Mouse (Mus musculus): ENCODE results near the gene Tbce. TPM values are rescaled to one million over a fixed set of nuclear protein-coding genes. Genes with fewer than 3 reads are reported as not detected.

Tbce gene
- polyA plus RNA-seq, 1 experiment from 2014 or later, result 25.6 TPM

GRCm38 (mm10) chr13:13968629-13969111 lies 70.8 kb downstream of the Tbce start:
- H3K9me3 ChIP-seq (replicated peaks; ENCODE audit: control insufficient read depth, low read length), result no peaks in the 10 kb centered on the region
- 39% methylated on average over 4 of the region's 4 CpGs for WGBS (ENCODE audit: insufficient replicate concordance)
- no peaks in the 10 kb centered on the region for H3K27me3 ChIP-seq (ENCODE audit: control insufficient read depth, insufficient read depth, low read depth, low read length)
- H3K36me3 ChIP-seq (ENCODE audit: control insufficient read depth, insufficient read depth), result peaks cover 9% of the 10 kb centered on the region
- peak overlapping the region; percentile 87 for H3K27ac ChIP-seq (ENCODE audit: low read length)
- H3K4me3 ChIP-seq (ENCODE audit: low read depth, low read length), result 0 out of 2 replicates have a peak overlapping the region, but pooled peaks have one; percentile 9
- peak; percentile 96 for ATAC-seq (ENCODE audit: low read depth)
- peaks cover 27% of the 10 kb centered on the region for H3K4me1 ChIP-seq (ENCODE audit: control insufficient read depth, low read depth, low read length)
- H3K9ac ChIP-seq (ENCODE audit: low read depth, low read length), result peak overlapping the region; percentile 42
- H3K4me2 ChIP-seq (ENCODE audit: low read depth, low read length), result peak overlapping the region; percentile 48

- no peaks in the 10 kb centered on the region for H3K27me3 ChIP-seq (ENCODE audit: control insufficient read depth, insufficient read depth, low read depth, low read length)
- peak overlapping the region; percentile 49; the same call in 1 of the 2 replicates for H3K27ac ChIP-seq (ENCODE audit: low read length)
- peaks cover 9% of the 10 kb centered on the region for H3K36me3 ChIP-seq (ENCODE audit: control insufficient read depth, insufficient read depth)
- peaks cover 27% of the 10 kb centered on the region for H3K4me1 ChIP-seq (ENCODE audit: control insufficient read depth, low read depth, low read length)
- 0 out of 2 replicates have a peak, but pooled peaks have one; percentile 22 for ATAC-seq (ENCODE audit: low read depth)
- no peak overlapping the region for H3K9ac ChIP-seq (ENCODE audit: low read depth, low read length)
- no peak overlapping the region for H3K4me2 ChIP-seq (ENCODE audit: low read depth, low read length)
- H3K9me3 ChIP-seq (replicated peaks; ENCODE audit: control insufficient read depth, low read length), result no peaks in the 10 kb centered on the region
- no peak overlapping the region for H3K4me3 ChIP-seq (ENCODE audit: low read depth, low read length)
- 19% methylated on average over 4 of the region's 4 CpGs for WGBS (ENCODE audit: insufficient replicate concordance)
Observed at GRCm38 (mm10) chr13:13966172-13966571, 73.3 kb downstream of the Tbce start.

GRCm38 (mm10) chr13:13965388-13965964 lies 74.0 kb downstream of the Tbce start:
- Histone ChIP-seq H3K9ac (ENCODE audit: low read depth, low read length) (no peak overlapping the region; the same call in 1 of the 2 replicates), H3K27ac (ENCODE audit: low read length) (peak overlapping the region; percentile 37), H3K4me1 (ENCODE audit: control insufficient read depth, low read depth, low read length) (peaks cover 27% of the 10 kb centered on the region), H3K4me3 (ENCODE audit: low read depth, low read length) (no peak overlapping the region), H3K27me3 (ENCODE audit: control insufficient read depth, insufficient read depth, low read depth, low read length) (no peaks in the 10 kb centered on the region), H3K4me2 (ENCODE audit: low read depth, low read length) (no peak overlapping the region), H3K9me3 (replicated peaks; ENCODE audit: control insufficient read depth, low read length) (no peaks in the 10 kb centered on the region), H3K36me3 (ENCODE audit: control insufficient read depth, insufficient read depth) (peaks cover 9% of the 10 kb centered on the region)
- no peak for ATAC-seq (ENCODE audit: low read depth)
- WGBS (ENCODE audit: insufficient replicate concordance), result 72% methylated on average over 19 of the region's 19 CpGs

- WGBS (ENCODE audit: insufficient replicate concordance), result 66% methylated on average over 4 of the region's 4 CpGs
- Histone ChIP-seq H3K4me3 (ENCODE audit: low read depth, low read length) (no peak overlapping the region), H3K9ac (ENCODE audit: low read depth, low read length) (no peak overlapping the region), H3K9me3 (replicated peaks; ENCODE audit: control insufficient read depth, low read length) (no peaks in the 10 kb centered on the region), H3K4me2 (ENCODE audit: low read depth, low read length) (no peak overlapping the region), H3K27ac (ENCODE audit: low read length) (no peak overlapping the region), H3K4me1 (ENCODE audit: control insufficient read depth, low read depth, low read length) (peaks cover 25% of the 10 kb centered on the region), H3K36me3 (ENCODE audit: control insufficient read depth, insufficient read depth) (no peaks in the 10 kb centered on the region), H3K27me3 (ENCODE audit: control insufficient read depth, insufficient read depth, low read depth, low read length) (no peaks in the 10 kb centered on the region)
- no peak for ATAC-seq (ENCODE audit: low read depth)
Observed at GRCm38 (mm10) chr13:13961046-13961445, 78.4 kb downstream of the Tbce start.

DNA sequence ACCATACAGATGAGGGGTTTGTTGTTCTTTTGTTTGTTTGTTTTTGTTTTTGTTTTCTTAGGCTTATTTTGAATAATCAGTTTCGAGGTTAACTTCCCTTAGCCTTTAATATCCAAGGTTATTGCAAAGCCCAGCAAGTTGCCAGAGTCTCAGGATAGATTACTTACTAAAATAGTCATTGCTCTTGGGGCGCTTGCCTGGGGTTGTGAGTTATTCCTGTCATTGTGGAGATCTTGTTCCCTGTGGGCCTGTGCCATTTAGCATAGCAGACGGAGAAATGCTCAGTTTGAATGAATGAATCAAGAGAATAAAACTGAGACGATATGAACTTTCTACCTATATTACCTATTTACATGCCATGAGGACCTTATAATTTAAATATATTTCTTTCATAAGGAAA lies 79.2 kb downstream of the Tbce start:
- Histone ChIP-seq H3K9me3 (replicated peaks; ENCODE audit: control insufficient read depth, low read length) (no peaks in the 10 kb centered on the region), H3K27ac (ENCODE audit: low read length) (no peak overlapping the region), H3K36me3 (ENCODE audit: control insufficient read depth, insufficient read depth) (no peaks in the 10 kb centered on the region), H3K9ac (ENCODE audit: low read depth, low read length) (no peak overlapping the region), H3K4me3 (ENCODE audit: low read depth, low read length) (no peak overlapping the region), H3K27me3 (ENCODE audit: control insufficient read depth, insufficient read depth, low read depth, low read length) (no peaks in the 10 kb centered on the region), H3K4me2 (ENCODE audit: low read depth, low read length) (no peak overlapping the region), H3K4me1 (ENCODE audit: control insufficient read depth, low read depth, low read length) (peaks cover 18% of the 10 kb centered on the region)
- 81% methylated on average over 4 of the region's 4 CpGs for WGBS (ENCODE audit: insufficient replicate concordance)
- ATAC-seq (ENCODE audit: low read depth), result no peak

- Histone ChIP-seq H3K36me3 (ENCODE audit: control insufficient read depth, insufficient read depth) (no peaks in the 10 kb centered on the region), H3K9ac (ENCODE audit: low read depth, low read length) (no peak overlapping the region), H3K4me3 (ENCODE audit: low read depth, low read length) (peak overlapping the region; percentile 3), H3K4me2 (ENCODE audit: low read depth, low read length) (peak overlapping the region; percentile 41), H3K4me1 (ENCODE audit: control insufficient read depth, low read depth, low read length) (peaks cover 23% of the 10 kb centered on the region), H3K9me3 (replicated peaks; ENCODE audit: control insufficient read depth, low read length) (no peaks in the 10 kb centered on the region), H3K27me3 (ENCODE audit: control insufficient read depth, insufficient read depth, low read depth, low read length) (no peaks in the 10 kb centered on the region), H3K27ac (ENCODE audit: low read length) (no peak overlapping the region)
- 69% methylated on average over 4 of the region's 4 CpGs for WGBS (ENCODE audit: insufficient replicate concordance)
- ATAC-seq (ENCODE audit: low read depth), result no peak
Observed at GRCm38 (mm10) chr13:13956686-13957085, 82.8 kb downstream of the Tbce start.

DNA sequence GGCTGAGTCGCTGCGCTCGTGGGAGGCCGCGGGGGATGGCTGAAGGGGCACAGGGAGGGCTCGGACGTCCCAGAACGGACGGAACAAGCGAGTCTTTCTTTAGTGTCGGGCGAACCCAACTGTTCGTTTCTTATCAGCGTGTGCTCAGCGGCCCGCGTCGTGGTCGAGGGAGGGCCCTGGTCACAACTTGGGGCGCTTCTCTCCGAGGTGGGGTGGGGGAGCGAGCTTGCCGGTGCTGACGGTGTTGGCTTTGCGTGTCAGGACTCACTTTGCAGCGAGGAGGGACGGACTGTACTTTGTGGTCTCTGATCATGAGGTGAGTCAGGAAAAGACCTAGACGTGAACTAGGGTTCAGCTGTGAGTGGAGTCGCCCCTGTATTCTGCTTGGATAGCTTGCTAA lies 84.5 kb downstream of the Tbce start:
- WGBS (ENCODE audit: insufficient replicate concordance), result 1% methylated on average over 29 of the region's 29 CpGs
- peak; percentile 49 for ATAC-seq (ENCODE audit: low read depth)

DNA sequence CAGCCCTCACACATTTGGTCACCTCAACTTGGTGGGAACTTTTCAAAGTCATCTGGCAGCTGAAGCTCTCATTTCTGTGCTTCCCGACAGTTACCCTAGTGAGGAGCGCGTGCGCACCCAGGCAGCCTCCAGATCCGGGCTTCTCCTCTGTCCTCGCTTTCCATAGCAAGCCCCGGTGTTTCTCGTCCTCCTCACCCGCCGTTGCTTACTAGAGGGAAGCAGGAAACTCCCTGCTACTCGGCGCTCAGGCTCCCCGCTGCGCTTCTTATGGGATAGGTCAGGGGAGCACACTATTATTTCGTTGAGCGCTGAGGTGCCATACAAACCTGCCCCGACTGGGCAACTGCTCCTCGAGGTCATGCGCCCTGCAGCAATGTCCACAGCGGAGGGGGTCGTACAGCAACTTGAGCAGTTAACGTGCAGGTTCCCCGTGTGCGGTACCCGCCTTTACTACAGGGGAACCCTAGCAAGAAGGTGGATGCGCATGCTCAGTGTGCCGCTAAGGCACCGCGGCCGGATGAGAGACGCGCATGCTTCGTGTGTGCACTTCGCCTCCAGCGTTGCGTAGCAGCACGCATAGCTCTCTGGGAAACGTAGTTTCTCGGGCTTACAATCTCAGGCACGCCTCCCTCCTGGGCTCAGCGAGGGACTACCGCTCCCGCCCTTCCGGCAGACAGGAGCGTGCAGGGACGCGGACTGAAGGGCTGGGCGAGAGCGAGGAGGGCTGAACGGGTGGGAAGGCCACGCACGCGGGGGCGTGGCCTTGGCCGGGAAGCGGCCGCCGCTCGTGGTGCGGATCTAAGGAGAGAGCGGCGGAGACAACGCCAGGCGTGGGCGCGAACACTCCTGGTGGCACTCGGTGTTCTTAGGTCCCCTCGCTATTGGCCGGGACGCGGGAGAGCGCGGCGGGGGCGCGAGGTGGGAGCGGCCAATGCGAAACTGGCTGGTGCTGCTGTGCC lies 85.3 kb downstream of the Tbce start, which contains the start of gene B3galnt2:
B3galnt2 (plus strand) TSS at position 596 of the 959 bp plus-strand sequence.
- peak within 1 kb of the TSS; percentile 79 for H3K4me3 ChIP-seq (ENCODE audit: low read depth, low read length)
- H3K4me2 ChIP-seq (ENCODE audit: low read depth, low read length), result peak within 1 kb of the TSS; percentile 93
- H3K9ac ChIP-seq (ENCODE audit: low read depth, low read length), result peak within 1 kb of the TSS; percentile 81
- no peaks in the 10 kb centered on the region for H3K36me3 ChIP-seq (ENCODE audit: control insufficient read depth, insufficient read depth)
- peak; percentile 97 for ATAC-seq (ENCODE audit: low read depth)
- H3K27ac ChIP-seq (ENCODE audit: low read length), result peak within 1 kb of the TSS; percentile 86
- no peaks in the 10 kb centered on the region for H3K27me3 ChIP-seq (ENCODE audit: control insufficient read depth, insufficient read depth, low read depth, low read length)
- WGBS (ENCODE audit: insufficient replicate concordance), result under 1% methylated on average over 77 of the region's 78 CpGs
- H3K9me3 ChIP-seq (replicated peaks; ENCODE audit: control insufficient read depth, low read length), result no peaks in the 10 kb centered on the region
- H3K4me1 ChIP-seq (ENCODE audit: control insufficient read depth, low read depth, low read length), result peaks cover 23% of the 10 kb centered on the region

More for the DNA sequence above, 84.5 kb downstream of the Tbce start:
- H3K4me1 ChIP-seq (ENCODE audit: control insufficient read depth, low read depth, low read length), result peaks cover 23% of the 10 kb centered on the region
- peak overlapping the region; percentile 79 for H3K4me3 ChIP-seq (ENCODE audit: low read depth, low read length)
- peak overlapping the region; percentile 81 for H3K9ac ChIP-seq (ENCODE audit: low read depth, low read length)
- H3K27me3 ChIP-seq (ENCODE audit: control insufficient read depth, insufficient read depth, low read depth, low read length), result no peaks in the 10 kb centered on the region
- H3K36me3 ChIP-seq (ENCODE audit: control insufficient read depth, insufficient read depth), result no peaks in the 10 kb centered on the region
- no peaks in the 10 kb centered on the region for H3K9me3 ChIP-seq (replicated peaks; ENCODE audit: control insufficient read depth, low read length)
- H3K27ac ChIP-seq (ENCODE audit: low read length), result peak overlapping the region; percentile 86
- peak overlapping the region; percentile 79 for H3K4me2 ChIP-seq (ENCODE audit: low read depth, low read length)

Measured in liver, embryonic 16.5 days (tissue).